Mouse (Mus musculus) layer of hippocampus, adult 18-20 months (tissue): ENCODE results near the gene Rhoh. TPM values are rescaled to one million over a fixed set of nuclear protein-coding genes. Genes with fewer than 3 reads are reported as not detected.
A peak's percentile ranks its signal among the peaks of the same experiment; 100 is the strongest.

Experiments used
- DNase-seq, 2 experiments: peaks; one replicate each; pipeline ENCODE4 v3.0.0; 2022; ENCODE audit warnings: low spot score in 2 of 2
- long read RNA-seq: library from polyadenylated mRNA; stranded (forward); transcript quantifications from one replicate; pipeline ENCODE4 v2.0.0, GENCODE M21; 2021
- total RNA-seq, 2 experiments: library from RNA; stranded (reverse); gene quantifications; 2 replicates each; pipeline ENCODE4 v1.2.3; 2021

Gene Rhoh
- total RNA-seq: under 1 TPM; 0.63 to 0.89 TPM
- long read RNA-seq, partial matches to known transcripts: 0 of 1 reads
- long read RNA-seq, other reads (novel, unspliced or antisense): 0 of 1 reads

DNA sequence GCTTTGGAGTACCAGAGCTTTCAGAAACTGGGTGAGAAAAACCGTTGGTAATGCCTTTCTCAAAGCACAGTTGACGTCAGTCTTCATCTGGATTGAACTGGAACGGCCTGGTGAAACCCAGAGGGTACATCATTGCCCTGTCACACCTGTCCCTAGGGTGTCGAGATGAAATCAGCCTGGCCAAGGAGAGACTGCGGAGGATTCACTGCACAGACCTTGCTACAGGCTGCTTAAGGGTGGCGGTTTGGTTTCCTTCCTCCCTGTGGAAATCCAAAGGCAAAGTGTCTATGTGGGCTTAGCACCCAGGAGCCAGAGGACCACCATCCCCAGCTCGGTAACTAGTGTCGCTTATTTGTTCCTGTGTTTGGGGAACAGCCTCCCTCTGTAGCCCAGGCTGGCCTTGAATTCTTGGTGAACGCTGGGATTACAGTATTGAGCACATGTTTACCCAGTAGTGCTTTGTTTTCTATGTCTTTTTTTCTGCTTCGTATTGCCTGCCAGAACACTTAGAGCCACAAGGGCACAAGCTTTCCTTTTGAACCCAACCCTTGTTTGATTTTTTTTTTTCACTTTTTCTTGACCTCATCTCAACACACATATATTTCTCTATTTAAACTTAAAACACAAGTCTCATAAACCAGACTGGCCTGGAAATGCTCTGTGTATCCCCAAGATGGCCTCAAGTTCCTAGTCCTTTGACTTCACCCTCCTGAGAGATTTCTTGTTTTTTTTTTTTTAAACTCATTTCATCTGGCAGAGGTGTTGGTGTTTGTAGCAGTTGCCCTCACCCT is at the start of gene Rhoh:
TSS of gene Rhoh (plus strand) at position 60 of the 791 bp plus-strand sequence.
- no peak for DNase-seq

GRCm38 (mm10) chr5:65823601-65824133 is 37.3 kb upstream of the Rhoh start:
- peak in 1 of 2 experiments; percentile 33 for DNase-seq

DNA sequence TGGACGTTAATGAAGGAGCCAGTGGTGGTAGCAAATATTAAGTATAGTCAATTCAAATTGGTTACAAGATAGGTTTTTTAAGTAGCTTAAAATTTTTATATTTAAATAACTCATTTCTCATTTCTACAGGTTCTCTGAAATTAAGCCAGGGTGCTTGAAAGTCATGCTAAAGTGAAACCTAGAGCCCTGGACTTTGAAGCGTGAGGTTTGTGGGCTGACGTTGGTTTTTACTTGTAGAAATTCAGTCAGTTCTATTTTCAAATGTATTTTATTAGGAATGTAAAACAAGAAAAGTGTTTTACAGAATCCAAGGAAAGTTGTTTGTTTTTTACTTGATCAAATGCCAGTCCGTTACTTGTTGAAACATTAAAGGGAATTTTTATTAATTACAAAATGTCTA is 34.5 kb upstream of the Rhoh start:
- no peak for DNase-seq

GRCm38 (mm10) chr5:65827102-65827501 is 33.9 kb upstream of the Rhoh start:
- no peak for DNase-seq

- no peak for DNase-seq
Measured at GRCm38 (mm10) chr5:65828261-65828660, 32.8 kb upstream of the Rhoh start.

GRCm38 (mm10) chr5:65829059-65829458 is 32.0 kb upstream of the Rhoh start:
- no peak for DNase-seq

- no peak for DNase-seq
Measured at GRCm38 (mm10) chr5:65831917-65832618, 28.9 kb upstream of the Rhoh start.

DNA sequence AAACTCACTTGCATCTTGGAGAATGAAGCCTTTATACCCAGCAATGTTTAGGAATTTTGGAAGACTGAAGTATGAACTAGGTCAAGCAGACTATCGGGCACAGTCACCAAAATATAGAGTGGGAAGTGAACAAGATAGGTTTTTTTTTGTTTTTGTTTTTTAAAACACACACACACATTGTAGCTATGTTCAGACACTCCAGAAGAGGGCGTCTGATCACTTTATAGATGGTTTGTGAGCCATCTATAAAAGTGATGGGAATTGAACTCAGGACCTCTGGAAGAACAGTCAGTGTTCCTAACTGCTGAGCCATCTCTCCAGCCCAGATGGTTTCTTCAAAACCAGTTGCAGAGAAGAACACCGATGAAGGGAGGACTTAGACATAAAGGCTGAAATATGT is 27.9 kb upstream of the Rhoh start:
- no peak for DNase-seq

- no peak for DNase-seq
Measured at GRCm38 (mm10) chr5:65833766-65834498, 27.1 kb upstream of the Rhoh start.

DNA sequence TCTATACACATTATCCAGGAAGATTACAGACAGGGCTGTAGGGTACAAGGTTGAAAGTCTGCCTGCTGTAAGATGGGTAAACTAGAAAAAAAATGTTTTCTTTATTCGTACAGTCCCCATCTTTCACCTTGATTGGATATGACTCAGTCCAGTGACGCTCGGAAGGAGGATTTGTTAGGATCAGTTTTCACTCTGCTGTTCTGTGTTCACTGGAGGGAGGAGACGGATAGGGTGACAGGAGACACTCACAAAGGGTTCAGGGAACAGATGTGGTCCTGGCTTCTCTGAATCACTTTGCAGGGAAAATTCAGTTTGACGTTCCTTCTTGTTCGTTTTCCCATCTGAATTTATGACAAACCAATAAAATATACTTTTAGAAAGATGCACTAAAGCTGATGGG is 23.0 kb upstream of the Rhoh start:
- no peak for DNase-seq

DNA sequence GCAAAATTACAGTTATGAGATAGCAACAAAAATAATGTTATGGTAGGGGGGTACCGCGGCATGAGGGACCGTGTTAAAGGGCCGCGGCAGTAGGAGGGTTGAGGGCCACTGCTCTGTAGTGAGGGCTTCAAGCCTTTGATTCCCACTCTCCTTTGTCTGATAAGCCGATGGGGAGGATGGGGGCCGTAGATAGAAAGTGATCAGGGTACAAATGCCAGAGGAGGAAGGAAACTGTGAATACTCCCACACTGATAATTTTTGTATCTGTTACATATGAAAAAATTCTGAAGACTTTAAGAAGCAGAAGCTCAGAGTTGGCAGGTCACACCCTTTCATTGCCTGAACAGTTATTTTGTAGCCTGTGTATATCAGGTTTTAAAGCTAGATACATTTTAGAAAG is 18.1 kb upstream of the Rhoh start:
- no peak for DNase-seq

- DNase-seq: no peak
Measured at GRCm38 (mm10) chr5:65846534-65846933, 14.5 kb upstream of the Rhoh start.

GRCm38 (mm10) chr5:65846958-65847357 is 14.1 kb upstream of the Rhoh start:
- DNase-seq: no peak

DNA sequence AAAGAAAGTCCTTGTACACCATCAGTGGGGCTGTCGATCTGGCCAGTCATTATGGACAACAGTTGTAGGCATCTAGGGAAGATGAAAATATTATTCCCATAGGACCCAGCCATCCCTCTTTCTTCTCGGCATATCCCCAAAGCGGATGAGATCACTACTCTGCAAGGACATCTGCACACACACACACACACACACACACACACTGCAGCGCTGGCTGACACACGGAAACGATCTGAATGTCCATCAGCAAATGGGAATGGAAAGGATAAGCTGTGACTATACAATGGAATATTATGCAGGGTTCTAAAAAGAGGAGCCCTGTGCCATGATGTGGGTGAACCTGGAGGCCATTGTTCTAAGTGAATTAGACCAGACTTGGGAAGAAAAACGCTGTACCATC is 13.4 kb upstream of the Rhoh start:
- no peak for DNase-seq

GRCm38 (mm10) chr5:65850765-65851164 is 10.2 kb upstream of the Rhoh start:
- peak in 1 of 2 experiments; percentile 5 for DNase-seq

DNA sequence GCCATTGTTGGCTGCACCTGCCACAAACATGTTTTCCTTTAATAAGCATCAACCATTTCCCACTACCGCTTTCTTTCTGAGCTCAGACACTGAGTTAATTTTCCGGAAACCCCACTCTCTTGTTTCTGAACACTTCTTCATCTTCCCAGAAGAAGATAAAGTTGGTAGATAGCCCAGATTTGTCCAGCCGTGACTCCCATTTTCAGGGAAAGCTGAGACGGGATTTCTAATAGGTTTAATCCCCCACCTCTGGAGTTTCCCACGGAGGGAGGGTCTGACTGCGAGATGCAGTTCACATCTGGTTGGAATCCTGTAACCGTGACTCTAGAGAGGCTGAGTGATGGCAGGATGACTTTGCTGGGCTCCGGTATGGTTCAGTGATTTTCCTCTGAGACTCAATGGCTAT is 6.2 kb upstream of the Rhoh start:
- DNase-seq: no peak

- no peak for DNase-seq
Measured at GRCm38 (mm10) chr5:65855571-65855970, 5.4 kb upstream of the Rhoh start.

DNA sequence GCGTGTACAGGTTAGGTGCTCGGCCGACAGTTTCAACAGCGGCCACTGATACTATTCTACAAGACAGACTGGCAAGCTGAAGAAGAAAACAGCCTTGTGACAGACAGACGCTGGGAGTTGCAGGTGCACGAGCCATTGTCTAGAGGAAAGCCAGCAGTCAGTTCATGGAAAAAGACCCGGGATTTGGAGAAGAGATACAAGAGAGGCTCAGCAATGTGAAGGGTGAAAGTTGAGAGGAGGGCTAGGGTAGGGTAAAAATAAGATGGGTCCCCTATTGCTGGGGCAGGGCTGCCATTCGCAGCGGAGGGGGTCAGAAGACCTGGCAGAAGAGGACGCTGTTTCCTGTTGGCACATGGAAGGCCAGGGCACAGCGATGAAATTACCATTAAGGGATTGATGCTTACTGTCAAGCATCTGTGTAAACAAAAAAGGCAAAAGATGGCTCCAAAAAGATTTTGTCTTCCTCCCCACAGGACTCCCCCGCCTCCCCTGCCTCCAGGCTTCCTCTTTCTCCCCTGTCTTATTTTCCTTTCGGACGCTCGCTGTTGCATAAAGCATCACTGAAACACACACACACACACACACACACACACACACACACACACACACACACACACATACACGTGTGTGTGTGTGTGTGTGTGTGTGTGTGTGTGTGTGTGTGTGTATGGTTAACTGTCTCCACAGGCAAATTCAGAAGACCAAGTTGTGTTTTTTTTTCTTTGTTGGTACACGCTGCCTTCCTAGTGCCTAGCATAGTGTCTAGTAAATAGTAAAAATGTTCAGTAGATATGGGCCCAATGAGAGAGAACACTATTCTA is 4.2 kb upstream of the Rhoh start:
- no peak for DNase-seq

- DNase-seq: no peak
Measured at GRCm38 (mm10) chr5:65857935-65858334, 3.1 kb upstream of the Rhoh start.

DNA sequence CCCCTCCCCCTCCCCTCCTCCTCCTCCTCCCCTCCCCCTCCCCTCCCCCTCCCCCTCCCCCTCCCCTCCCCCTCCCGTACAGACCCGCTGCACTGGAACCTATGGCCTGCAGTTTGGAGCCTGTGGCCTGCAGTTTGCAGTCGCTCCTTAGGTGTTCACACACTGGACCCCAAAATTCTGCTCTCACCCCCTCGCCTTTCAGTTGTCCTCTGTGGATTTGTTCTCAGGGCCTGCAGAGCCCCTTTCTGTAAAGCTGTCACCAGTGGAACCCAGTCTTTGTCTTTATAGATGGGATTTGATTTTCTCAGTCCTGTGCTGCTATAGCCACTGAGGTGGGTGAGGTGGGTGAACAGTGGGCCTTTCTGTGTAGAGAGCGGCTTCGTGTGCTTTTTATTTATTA is 2.7 kb upstream of the Rhoh start:
- no peak for DNase-seq

- no peak for DNase-seq
Measured at GRCm38 (mm10) chr5:65858898-65859297, 2.1 kb upstream of the Rhoh start.
